In genomic region chr9:21090537-21090936, GRCm38 (mm10) we compare ENCODE assay signal across 10 mouse cellular contexts. TPM values are rescaled to one million over a fixed set of nuclear protein-coding genes. Genes with fewer than 3 reads are reported as not detected.
DNase-seq lines count a peak whose midpoint lies in the region; ATAC-seq and TF ChIP-seq lines count a peak whose summit lies in the region.
"Had no signal": no experiment of that assay in that cellular context is flagged by ENCODE, and none has a peak within 500 bp of the region (broad histone marks: within the 10 kb centered on the region; RNA-seq: fewer than 3 reads in every experiment).

No protein-coding gene starts in this region.

- DNase-seq in heart, adult 18-20 months: no peak
- DNase-seq in urinary bladder, postnatal 14 days (ENCODE audit: low spot score): no peak
- DNase-seq in left cerebral cortex, postnatal 10 days (ENCODE audit: extremely low spot score in 1 of 2, low spot score in 2 of 2): no peak
- no peak for DNase-seq in gastrocnemius, adult 8-10 months (ENCODE audit: low spot score in 2 of 2)

- H3K36me3 ChIP-seq in heart, embryonic 15.5 days: peaks cover 46% of the 10 kb centered on the region
- H3K36me3 ChIP-seq in hindbrain, embryonic 12.5 days: peaks cover 45% of the 10 kb centered on the region
- H3K36me3 ChIP-seq in midbrain, embryonic 12.5 days: peaks cover 46% of the 10 kb centered on the region

- TF ChIP-seq POLR2A in bone marrow, adult 2 months (IDR thresholded peaks at IDR 0.05; ENCODE audit: borderline replicate concordance, control insufficient read depth, low read depth, low read length): no peak

- H3K9me3 ChIP-seq in heart, embryonic 15.5 days (replicated peaks): no peaks in the 10 kb centered on the region
- H3K9me3 ChIP-seq in hindbrain, embryonic 12.5 days (replicated peaks): no peaks in the 10 kb centered on the region
- no peaks in the 10 kb centered on the region for H3K9me3 ChIP-seq in midbrain, embryonic 12.5 days

- H3K27ac ChIP-seq in heart, embryonic 15.5 days: no peak overlapping the region
- H3K27ac ChIP-seq in bone marrow, adult 2 months (ENCODE audit: control insufficient read depth, insufficient read depth, low read depth, low read length, poor library complexity): no peak overlapping the region
- H3K27ac ChIP-seq in hindbrain, embryonic 12.5 days: 0 out of 2 replicates have a peak overlapping the region, but pooled peaks have one; percentile 92
- H3K27ac ChIP-seq in midbrain, embryonic 12.5 days (replicated peaks): no peak overlapping the region

- H3K4me2 ChIP-seq in heart, embryonic 15.5 days: peak overlapping the region; percentile 85
- H3K4me2 ChIP-seq in hindbrain, embryonic 12.5 days (replicated peaks): peak overlapping the region; percentile 90
- H3K4me2 ChIP-seq in midbrain, embryonic 12.5 days (replicated peaks): peak overlapping the region; percentile 91

- intact Hi-C loops in left cerebral cortex, postnatal 10 days (cut with DNase I): loop anchor here (5.0 kb wide), 1 partner anchor 42 kb away; the partner anchor contains the start of gene Tyk2

- no peak for TF ChIP-seq CTCF in bone marrow, adult 2 months (IDR thresholded peaks at IDR 0.05; ENCODE audit: control insufficient read depth, insufficient read depth, low read length)

- peaks cover 24% of the 10 kb centered on the region for H3K4me1 ChIP-seq in heart, embryonic 15.5 days (replicated peaks)
- peaks cover 2% of the 10 kb centered on the region; the same call in 1 of the 2 replicates for H3K4me1 ChIP-seq in bone marrow, adult 2 months (ENCODE audit: control insufficient read depth, insufficient read depth, low read length)
- peaks cover 20% of the 10 kb centered on the region for H3K4me1 ChIP-seq in hindbrain, embryonic 12.5 days
- peaks cover 21% of the 10 kb centered on the region for H3K4me1 ChIP-seq in midbrain, embryonic 12.5 days

- peak overlapping the region; percentile 74 for H3K4me3 ChIP-seq in heart, embryonic 15.5 days
- H3K4me3 ChIP-seq in bone marrow, adult 2 months (replicated peaks; ENCODE audit: control insufficient read depth, low read depth, low read length): peak overlapping the region; percentile 80
- peak overlapping the region; percentile 61 for H3K4me3 ChIP-seq in hindbrain, embryonic 12.5 days
- H3K4me3 ChIP-seq in midbrain, embryonic 12.5 days: peak overlapping the region; percentile 75

- no peaks in the 10 kb centered on the region for H3K27me3 ChIP-seq in heart, embryonic 15.5 days
- H3K27me3 ChIP-seq in hindbrain, embryonic 12.5 days: no peaks in the 10 kb centered on the region
- H3K27me3 ChIP-seq in midbrain, embryonic 12.5 days: no peaks in the 10 kb centered on the region
- H3K27me3 ChIP-seq: Patski had no signal

- peak overlapping the region; percentile 73 for H3K9ac ChIP-seq in heart, embryonic 15.5 days
- peak overlapping the region; percentile 70 for H3K9ac ChIP-seq in hindbrain, embryonic 12.5 days
- peak overlapping the region; percentile 75 for H3K9ac ChIP-seq in midbrain, embryonic 12.5 days (replicated peaks)

- WGBS in heart, embryonic 15.5 days: 85% methylated on average over 1 of the region's 1 CpGs
- WGBS in bone marrow, adult 2 months: 94% methylated on average over 1 of the region's 1 CpGs
- 81% methylated on average over 1 of the region's 1 CpGs for WGBS in hindbrain, embryonic 12.5 days
- WGBS in midbrain, embryonic 12.5 days: 94% methylated on average over 1 of the region's 1 CpGs

- no peak for ATAC-seq in heart, embryonic 15.5 days (replicated peaks; ENCODE audit: insufficient number of reproducible peaks, insufficient read depth, low FRiP score, low read depth)
- no peak for ATAC-seq in hindbrain, embryonic 12.5 days (ENCODE audit: low FRiP score)
- no peak for ATAC-seq in midbrain, embryonic 12.5 days (ENCODE audit: low FRiP score, low read depth)

RNA-seq across cellular contexts. Expression of gene Gm38431, which starts 1.3 kb away (rescaled TPM):
- polyA plus RNA-seq in heart, embryonic 15.5 days (2015; fragmentation: Nextera tagmentation; extraction: Ambion mirVana): 1.1 and 2.3 TPM in 2 replicates
- under 1 TPM; 0.27 to 0.31 TPM for total RNA-seq in heart, adult 18-20 months (2021)
- polyA plus RNA-seq in bone marrow, adult 2 months (2011; ENCODE audit: insufficient read depth, insufficient read length, low replicate concordance, missing spikeins): 2.5 and 4.9 TPM in 2 replicates
- polyA plus RNA-seq in hindbrain, embryonic 12.5 days (2016; fragmentation: Nextera tagmentation; extraction: Ambion mirVana): 1.6 and 2.5 TPM in 2 replicates
- 2.3 and 2.9 TPM in 2 replicates for polyA plus RNA-seq in midbrain, embryonic 12.5 days (2016; fragmentation: Nextera tagmentation; extraction: Ambion mirVana)
- total RNA-seq in left cerebral cortex, postnatal 10 days (2021): 1 to 10 TPM; 2.1 to 3.2 TPM
- 1 to 10 TPM in 1 of 4 experiments, under 1 TPM in 3; 0.15 to 2.5 (median 0.34) TPM for total RNA-seq in gastrocnemius, adult 8-10 months (2022)

RNA-seq across cellular contexts. Expression of gene Raver1, which starts 1.3 kb away (rescaled TPM):
- polyA plus RNA-seq in heart, embryonic 15.5 days (2015; fragmentation: Nextera tagmentation; extraction: Ambion mirVana): 33.5 and 53.2 TPM in 2 replicates
- 10 to 100 TPM; 22.5 to 23.9 TPM for total RNA-seq in heart, adult 18-20 months (2021)
- polyA plus RNA-seq in bone marrow, adult 2 months (2011; ENCODE audit: insufficient read depth, insufficient read length, low replicate concordance, missing spikeins): 9.6 and 20.5 TPM in 2 replicates
- 58.8 and 66.9 TPM in 2 replicates for polyA plus RNA-seq in hindbrain, embryonic 12.5 days (2016; fragmentation: Nextera tagmentation; extraction: Ambion mirVana)
- 66.7 and 69.8 TPM in 2 replicates for polyA plus RNA-seq in midbrain, embryonic 12.5 days (2016; fragmentation: Nextera tagmentation; extraction: Ambion mirVana)
- 10 to 100 TPM; 31.2 to 31.4 TPM for total RNA-seq in left cerebral cortex, postnatal 10 days (2021)
- 10 to 100 TPM; 13.0 to 15.6 (median 14.3) TPM for total RNA-seq in gastrocnemius, adult 8-10 months (2022)

RNA-seq across cellular contexts. Expression of gene Fdx1l, which starts 17.1 kb away (rescaled TPM):
- polyA plus RNA-seq in heart, embryonic 15.5 days (2015; fragmentation: Nextera tagmentation; extraction: Ambion mirVana): 42.9 and 52.3 TPM in 2 replicates
- total RNA-seq in heart, adult 18-20 months (2021): 10 to 100 TPM; 39.1 to 48.3 TPM
- 15.2 and 41.9 TPM in 2 replicates for polyA plus RNA-seq in bone marrow, adult 2 months (2011; ENCODE audit: insufficient read depth, insufficient read length, low replicate concordance, missing spikeins)
- 46.4 and 48.4 TPM in 2 replicates for polyA plus RNA-seq in hindbrain, embryonic 12.5 days (2016; fragmentation: Nextera tagmentation; extraction: Ambion mirVana)
- polyA plus RNA-seq in midbrain, embryonic 12.5 days (2016; fragmentation: Nextera tagmentation; extraction: Ambion mirVana): 38.0 and 40.7 TPM in 2 replicates
- 10 to 100 TPM; 48.1 to 53.0 TPM for total RNA-seq in left cerebral cortex, postnatal 10 days (2021)
- total RNA-seq in gastrocnemius, adult 8-10 months (2022): 10 to 100 TPM; 47.9 to 55.2 (median 51.4) TPM

RNA-seq across cellular contexts. Expression of gene Gm49373, which starts 17.6 kb away (rescaled TPM):
- polyA plus RNA-seq in heart, embryonic 15.5 days (2015; fragmentation: Nextera tagmentation; extraction: Ambion mirVana): 0.26 and 0.79 TPM in 2 replicates
- under 1 TPM; 0.30 to 0.33 TPM for total RNA-seq in heart, adult 18-20 months (2021)
- polyA plus RNA-seq in bone marrow, adult 2 months (2011; ENCODE audit: insufficient read depth, insufficient read length, low replicate concordance, missing spikeins): 1.7 TPM in 1 of 2 replicates, not detected in the other
- 1.3 TPM in 2 replicates for polyA plus RNA-seq in hindbrain, embryonic 12.5 days (2016; fragmentation: Nextera tagmentation; extraction: Ambion mirVana)
- 0.89 and 1.6 TPM in 2 replicates for polyA plus RNA-seq in midbrain, embryonic 12.5 days (2016; fragmentation: Nextera tagmentation; extraction: Ambion mirVana)
- 1 to 10 TPM in 1 of 2 experiments, not detected in 1; 1.1 TPM for total RNA-seq in left cerebral cortex, postnatal 10 days (2021)
- total RNA-seq in gastrocnemius, adult 8-10 months (2022): under 1 TPM in 2 of 4 experiments, not detected in 2; 0.19 to 0.39 TPM

RNA-seq across cellular contexts. Expression of gene Zglp1, which starts 23.6 kb away (rescaled TPM):
- 0.42 TPM in 1 of 2 replicates, not detected in the other for polyA plus RNA-seq in heart, embryonic 15.5 days (2015; fragmentation: Nextera tagmentation; extraction: Ambion mirVana)
- total RNA-seq in heart, adult 18-20 months (2021): not detected
- polyA plus RNA-seq in bone marrow, adult 2 months (2011; ENCODE audit: insufficient read depth, insufficient read length, low replicate concordance, missing spikeins): not detected in 2 replicates
- polyA plus RNA-seq in hindbrain, embryonic 12.5 days (2016; fragmentation: Nextera tagmentation; extraction: Ambion mirVana): 2.4 TPM in 1 of 2 replicates, not detected in the other
- polyA plus RNA-seq in midbrain, embryonic 12.5 days (2016; fragmentation: Nextera tagmentation; extraction: Ambion mirVana): 0.98 and 3.1 TPM in 2 replicates
- under 1 TPM in 1 of 2 experiments, not detected in 1; 0.97 TPM for total RNA-seq in left cerebral cortex, postnatal 10 days (2021)
- not detected for total RNA-seq in gastrocnemius, adult 8-10 months (2022)
- polyA plus RNA-seq: gonadal fat pad, adult 2 months had no signal
